Mouse (Mus musculus): ENCODE measurements around the gene Arhgef3.

Arhgef3 gene

DNA sequence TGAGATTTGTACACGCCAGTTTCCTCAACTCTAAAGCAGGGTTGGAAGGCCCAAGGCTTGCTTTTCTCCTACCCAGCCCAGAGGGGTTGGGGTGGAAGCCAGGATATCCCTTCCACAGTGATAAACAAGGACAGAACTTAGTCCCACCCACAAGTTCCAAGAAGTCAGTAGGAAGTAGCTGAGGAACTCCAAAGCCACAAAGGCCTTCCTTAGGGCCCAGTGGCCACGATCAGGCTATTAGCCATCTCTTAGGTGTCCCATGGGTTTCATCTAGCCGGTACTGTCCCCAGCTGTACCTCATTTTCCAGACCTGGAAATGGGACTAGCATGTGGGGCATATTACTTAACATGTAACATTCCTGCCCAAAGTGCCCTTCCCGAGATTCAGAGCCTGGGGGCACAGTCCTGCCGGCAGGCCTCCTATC, 236.4 kb downstream of the Arhgef3 start:
- DNase-seq, result no peak

GRCm38 (mm10) chr14:27351476-27352079, 236.9 kb downstream of the Arhgef3 start:
- DNase-seq, result no peak

- DNase-seq, result no peak
Measured at GRCm38 (mm10) chr14:27352470-27352869, 237.8 kb downstream of the Arhgef3 start.

DNA sequence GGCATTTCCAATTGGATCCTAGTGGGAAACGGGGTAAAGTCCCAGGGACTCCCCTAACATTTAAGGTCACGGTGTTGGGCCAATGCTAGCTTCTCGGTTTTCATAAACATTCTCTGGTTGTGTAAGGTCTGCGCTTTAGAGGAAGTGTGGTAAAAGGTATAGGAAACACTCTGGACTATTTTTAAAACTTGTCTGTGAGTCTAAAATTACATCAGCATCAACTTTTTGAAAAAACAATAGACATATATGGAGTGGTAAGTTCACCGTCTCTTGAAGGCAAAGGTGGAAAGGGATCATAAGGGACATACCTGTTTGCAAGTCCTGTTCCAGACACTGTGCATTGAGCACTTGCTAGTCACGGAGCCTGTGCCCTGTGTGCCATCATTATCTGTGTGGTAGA, 240.5 kb downstream of the Arhgef3 start:
- no peak for DNase-seq

DNA sequence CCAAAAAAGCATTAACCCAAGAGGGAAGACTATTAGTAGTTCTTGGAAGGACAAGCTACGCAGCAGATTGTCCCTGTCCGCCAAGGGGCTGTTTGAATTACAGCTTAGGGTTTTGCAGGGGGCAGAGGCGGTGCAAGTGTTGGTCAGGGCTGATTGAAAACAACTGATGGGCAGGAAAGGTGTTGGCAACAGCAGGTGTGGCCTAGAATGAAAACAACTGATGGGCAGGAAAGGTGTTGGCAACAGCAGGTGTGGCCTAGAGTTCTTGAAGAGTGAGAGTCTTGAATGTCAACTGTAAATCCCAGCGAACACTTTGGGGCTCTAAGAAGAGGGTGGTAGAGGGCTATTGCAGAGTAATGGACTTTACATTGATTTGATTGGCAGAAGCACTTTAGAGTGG, 241.2 kb downstream of the Arhgef3 start:
- no peak for DNase-seq

DNA sequence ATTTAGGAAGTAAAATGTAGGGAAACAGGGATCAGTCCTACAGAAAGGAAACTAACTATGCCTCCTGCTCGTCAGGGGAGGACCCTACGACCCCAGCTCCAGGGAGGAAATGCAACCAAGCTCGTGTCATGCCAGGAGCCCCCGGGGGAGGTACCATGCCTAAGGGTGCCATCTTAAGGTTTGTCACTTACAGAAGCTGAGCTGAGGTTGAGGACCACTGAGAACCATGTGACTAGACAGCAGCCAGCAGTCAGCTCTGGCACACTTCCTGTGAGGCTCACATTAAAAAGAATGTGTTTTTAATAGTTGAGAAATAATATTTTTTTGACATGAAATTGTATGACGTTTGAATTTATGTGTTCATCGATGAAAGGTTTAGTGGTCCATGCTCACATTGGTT, 242.4 kb downstream of the Arhgef3 start:
- no peak for DNase-seq

- DNase-seq, result no peak
Measured at GRCm38 (mm10) chr14:27358202-27358601, 243.5 kb downstream of the Arhgef3 start.

- DNase-seq, result no peak
Measured at GRCm38 (mm10) chr14:27360849-27361248, 246.2 kb downstream of the Arhgef3 start.

GRCm38 (mm10) chr14:27361514-27361913, 246.8 kb downstream of the Arhgef3 start:
- DNase-seq, result no peak

DNA sequence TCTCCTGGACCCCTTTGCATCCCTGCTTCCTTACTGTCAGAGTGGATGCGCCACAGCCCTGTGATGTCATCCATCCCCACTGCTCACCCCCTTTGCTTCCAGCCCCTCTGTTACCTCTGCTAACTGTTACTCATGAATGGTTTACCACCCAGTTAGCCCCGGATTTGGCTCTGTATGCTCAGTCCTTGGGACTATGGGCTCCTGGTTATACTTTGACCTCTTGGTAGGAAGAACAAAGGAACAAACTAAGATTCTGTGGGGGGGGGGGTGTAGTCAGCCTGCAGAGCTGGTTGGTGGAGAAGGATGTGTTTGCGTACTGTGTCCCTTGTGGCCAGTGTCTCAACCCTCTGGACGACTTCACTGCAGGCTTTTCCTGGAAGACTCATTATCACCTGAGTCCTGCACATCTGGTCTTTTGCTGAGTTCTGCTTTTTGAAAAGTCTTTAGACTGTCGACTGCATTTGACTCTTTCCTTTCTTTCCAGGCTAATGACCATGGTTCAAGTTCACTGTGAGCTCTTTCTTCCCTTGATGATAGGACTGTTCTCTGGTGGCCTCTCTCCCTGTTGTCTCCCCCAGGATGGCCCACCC, 250.1 kb downstream of the Arhgef3 start:
- no peak for DNase-seq

- DNase-seq, result no peak
Measured at GRCm38 (mm10) chr14:27367117-27367711, 252.5 kb downstream of the Arhgef3 start.

GRCm38 (mm10) chr14:27368619-27369018, 253.9 kb downstream of the Arhgef3 start:
- DNase-seq, result peak; percentile 19

GRCm38 (mm10) chr14:27369503-27369902, 254.8 kb downstream of the Arhgef3 start:
- DNase-seq, result no peak

DNA sequence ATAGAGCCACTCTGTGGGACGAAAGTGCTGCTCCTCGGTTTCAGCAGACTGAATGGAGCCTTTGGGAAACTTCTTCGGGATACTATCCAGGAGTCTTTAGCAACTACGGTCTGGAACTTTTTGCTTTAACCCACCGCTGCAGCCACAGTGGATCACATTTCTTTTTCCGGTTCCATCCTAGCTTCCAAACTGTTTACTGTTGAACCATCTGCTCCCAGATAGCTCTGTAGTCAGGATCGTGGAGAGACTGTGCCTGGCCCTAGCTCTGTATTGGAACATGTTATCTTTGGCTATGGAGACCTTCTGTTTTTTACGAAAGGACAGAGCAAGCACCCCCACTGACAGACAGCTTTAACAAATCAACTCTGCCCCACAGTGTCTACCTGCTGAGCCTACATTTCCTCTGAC, 257.0 kb downstream of the Arhgef3 start:
- no peak for DNase-seq

- no peak for DNase-seq
Measured at GRCm38 (mm10) chr14:27373498-27373897, 258.8 kb downstream of the Arhgef3 start.

DNA sequence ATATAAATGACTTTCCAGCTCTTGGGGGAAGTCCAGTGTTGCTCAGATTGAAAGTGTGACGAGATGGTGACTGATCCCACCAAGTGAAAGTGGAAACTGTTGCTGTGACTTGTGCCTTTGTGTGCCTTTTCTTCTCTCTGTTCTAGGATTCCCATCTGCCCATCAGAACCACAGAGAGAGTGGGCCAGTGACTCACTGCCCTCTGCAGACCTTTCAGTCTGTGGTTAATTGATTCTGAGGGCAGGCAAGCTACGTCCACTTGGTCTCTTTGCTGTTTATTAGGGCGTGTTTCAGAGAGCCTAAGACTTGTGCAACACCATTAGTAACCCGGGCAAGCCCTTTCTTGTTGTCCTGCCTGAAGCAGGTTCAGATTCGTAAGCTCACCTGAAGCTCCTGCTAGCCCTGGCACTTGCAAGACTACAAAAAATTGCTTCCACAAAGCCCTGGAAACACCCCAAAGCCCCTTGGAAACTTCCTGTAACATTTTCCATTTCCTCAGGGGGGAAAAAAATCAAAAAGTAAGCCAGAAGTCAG, 261.5 kb downstream of the Arhgef3 start:
- no peak for DNase-seq

GRCm38 (mm10) chr14:27378669-27379068, 264.0 kb downstream of the Arhgef3 start:
- no peak for DNase-seq

GRCm38 (mm10) chr14:27379404-27379803, 264.7 kb downstream of the Arhgef3 start:
- no peak for DNase-seq

DNA sequence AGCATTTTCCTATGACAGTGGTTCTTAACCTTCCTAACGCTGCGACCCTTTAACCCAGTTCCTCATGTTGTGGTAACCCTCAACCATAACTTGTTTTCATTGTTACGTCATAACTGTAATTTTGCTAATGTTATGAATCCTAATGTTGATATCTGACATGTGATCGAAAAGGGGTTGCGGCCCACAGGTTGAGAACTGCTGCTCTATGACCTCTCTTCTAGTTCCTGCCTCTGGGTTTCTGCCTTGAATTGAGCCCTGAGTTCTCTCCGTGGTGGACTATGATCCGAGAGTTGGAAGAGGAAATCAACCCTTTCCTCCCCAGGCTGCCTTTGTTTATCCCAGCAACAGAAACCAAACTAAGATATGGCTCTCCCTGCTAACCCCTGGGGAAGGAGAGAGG, 266.8 kb downstream of the Arhgef3 start:
- DNase-seq, result no peak

DNA sequence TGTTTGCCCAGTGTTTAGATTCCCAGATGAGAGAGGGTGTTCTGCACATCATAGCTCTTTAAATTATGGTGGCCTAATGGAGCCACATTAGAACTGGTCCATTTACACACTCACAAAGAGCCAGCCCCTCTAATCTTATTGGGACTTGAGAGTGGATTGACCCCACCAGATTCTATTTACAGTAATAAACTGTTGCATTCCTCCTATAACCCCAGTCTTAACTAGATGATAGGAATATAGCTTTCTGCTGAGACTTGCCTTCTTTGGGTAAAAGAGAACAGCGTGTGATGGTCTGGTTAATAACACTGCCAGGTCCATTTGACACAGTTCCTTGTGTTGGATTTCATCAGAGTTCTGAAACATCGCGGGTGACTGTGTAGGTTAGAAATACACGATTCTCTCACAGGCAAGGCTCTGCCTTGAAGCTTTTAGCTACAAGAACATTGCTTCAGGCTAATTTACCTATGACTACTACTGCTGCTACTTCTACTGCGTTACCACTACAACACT, 268.7 kb downstream of the Arhgef3 start:
- no peak for DNase-seq

DNA sequence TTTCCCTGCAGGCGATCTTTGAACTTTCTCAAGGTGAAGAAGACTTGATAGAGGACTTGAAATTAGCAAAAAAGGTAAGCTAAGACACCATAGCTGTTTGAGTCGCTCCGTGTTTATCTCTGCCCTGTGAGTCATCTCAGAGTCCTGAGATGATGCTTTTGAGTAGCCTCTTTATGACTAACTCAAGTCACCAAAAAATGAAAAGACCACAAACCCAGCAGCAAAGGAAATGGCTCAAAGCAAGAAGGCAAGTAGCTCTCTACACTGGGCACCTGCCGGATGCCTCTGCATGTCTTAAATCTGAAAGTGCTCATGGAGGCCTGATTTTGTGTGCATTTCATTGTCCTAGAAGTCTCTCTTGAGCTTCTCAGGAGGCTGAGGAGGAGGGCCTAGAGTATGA, 269.4 kb downstream of the Arhgef3 start:
- DNase-seq, result no peak

DNA sequence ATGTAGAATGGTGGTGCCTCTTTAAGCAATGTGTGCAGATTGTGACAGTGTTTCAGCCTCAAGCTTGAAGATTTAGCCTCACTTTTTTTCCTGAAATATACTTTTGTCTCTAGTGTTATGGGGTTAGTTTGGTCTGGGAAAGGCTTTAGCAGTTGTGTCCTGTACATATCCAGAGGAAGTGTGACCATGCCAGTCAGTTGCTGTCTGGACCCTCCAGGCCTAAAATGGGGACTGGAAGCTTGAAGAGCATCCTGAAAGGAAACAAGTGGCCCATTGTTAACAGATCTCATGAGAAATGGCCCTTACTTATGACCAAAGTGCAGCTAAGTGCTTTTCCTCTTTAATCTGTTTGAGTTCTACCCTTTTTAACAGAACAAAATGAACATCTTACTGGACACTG, 273.9 kb downstream of the Arhgef3 start:
- DNase-seq, result no peak

DNA sequence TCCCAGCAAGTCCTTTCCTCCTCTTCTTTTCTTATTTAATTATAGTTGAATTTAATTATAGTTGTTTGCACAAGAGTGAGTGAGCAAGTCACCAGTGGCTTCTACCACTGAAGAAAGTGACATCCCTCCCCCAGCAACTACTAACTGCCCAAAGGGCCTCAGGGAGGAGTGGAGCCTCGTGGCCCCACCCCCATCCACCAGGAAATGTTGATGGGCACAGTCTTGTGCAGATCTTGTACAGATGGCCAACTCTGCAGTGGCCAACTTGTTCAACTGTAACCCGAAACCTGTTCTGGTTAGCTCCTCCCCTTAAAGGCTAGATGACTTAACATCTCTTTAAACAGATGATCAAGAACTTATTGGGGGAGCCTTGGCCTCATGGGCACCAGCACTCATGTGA, 275.0 kb downstream of the Arhgef3 start:
- no peak for DNase-seq

GRCm38 (mm10) chr14:27390663-27391062, 276.0 kb downstream of the Arhgef3 start:
- DNase-seq, result no peak
